Mouse (Mus musculus) ovary, postnatal 36 days (tissue): ENCODE results near the gene Bmper.

ENCODE experiments used
- DNase-seq: peaks from one replicate; pipeline ENCODE4 v3.0.0; 2022; ENCODE audit warnings: low spot score, mixed read lengths

Bmper gene

DNA sequence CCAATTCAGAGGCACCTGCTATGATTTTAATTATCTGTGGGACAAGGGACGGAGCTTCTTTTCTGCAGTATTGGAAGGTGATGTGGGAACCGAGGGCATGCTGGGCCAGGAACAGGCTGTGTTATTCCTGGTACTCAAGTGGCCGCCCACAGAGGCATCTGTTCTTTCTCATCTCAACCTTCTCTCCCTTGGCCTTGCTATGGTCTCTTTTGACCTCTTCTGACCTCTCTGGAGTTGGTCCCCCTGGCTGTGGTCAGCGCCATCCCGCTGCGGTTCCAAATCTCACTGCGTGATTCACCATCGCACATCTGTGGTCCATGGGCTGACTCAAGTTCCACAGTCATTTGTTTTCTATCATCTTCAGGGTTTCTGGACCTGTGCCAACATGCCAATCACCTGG, 77.5 kb downstream of the Bmper start:
- no peak for DNase-seq

DNA sequence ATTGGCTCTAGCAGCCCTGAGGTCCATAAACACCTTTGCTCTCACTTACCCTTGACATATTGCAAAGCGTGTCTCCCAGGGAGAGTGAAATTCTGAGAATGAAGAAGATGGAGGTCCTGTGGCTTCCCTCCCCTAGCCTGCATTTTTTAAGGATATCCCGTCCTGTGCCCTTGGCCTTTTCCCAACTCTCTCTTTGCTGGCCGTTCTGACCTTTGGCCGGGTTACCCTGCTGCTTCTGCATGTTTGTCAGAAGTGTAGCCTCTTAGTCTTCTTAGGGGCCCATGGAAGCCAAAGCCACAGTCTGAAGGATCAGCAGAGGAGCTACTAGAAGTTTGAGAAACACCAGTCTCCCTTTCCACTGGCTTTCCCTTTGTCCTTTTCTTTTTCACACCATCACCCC, 82.8 kb downstream of the Bmper start:
- no peak for DNase-seq

DNA sequence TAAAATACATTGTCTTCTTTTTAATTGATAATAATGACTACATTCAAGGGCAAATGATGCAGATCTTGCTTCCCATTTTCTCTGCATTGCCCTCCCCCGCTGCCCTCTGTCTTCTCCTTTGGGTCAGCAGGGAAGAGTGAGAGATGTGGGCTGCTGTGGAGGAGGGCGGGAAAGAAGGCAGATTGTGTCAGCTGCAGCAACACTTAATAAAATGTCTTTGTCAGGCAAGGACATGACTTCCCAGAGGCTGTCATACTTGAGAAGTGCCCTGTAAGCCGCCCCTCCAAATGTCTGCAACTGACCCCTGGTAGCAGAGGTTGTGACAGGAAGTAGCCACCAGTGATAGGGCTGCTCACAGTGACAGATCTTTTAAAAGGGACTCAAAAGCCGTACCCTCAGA, 83.3 kb downstream of the Bmper start:
- DNase-seq: no peak

DNA sequence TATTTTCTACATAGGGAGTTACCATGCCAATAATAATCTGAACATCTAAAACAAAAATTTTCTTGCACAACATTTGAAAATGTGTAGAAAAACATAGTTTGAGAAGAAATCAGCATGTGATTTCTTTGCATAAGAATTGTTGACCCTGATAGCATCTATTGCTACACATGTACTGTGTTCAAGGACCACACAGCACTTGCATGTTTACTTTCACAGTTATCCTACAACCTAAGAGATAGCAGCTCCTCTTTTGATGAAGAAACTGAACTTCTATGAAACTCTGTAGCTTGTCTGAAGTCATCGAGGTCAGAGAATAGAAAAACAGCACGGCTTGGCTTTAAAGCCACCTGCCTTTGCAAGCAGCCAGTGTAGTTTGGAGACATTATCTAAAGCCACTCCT, 85.0 kb downstream of the Bmper start:
- DNase-seq: no peak

DNA sequence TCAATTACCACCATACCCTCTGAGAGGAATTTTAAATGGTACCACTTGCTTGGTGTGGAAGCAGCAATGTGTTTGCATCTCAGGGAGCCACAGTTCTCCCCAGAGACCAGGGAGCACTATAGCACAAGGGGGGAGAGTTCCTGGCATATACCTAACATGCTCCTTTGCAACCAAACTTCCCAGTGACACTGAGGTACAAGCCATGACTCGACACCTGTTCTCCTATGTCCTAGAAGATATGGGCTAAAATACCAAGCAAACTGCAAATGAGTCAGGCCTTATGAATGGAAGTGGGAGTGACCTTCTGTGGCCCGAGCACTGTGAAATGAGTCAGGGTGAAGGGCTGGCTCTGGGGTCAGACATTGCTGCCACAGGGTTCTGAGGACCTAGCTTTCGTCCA, 88.1 kb downstream of the Bmper start:
- DNase-seq: no peak

DNA sequence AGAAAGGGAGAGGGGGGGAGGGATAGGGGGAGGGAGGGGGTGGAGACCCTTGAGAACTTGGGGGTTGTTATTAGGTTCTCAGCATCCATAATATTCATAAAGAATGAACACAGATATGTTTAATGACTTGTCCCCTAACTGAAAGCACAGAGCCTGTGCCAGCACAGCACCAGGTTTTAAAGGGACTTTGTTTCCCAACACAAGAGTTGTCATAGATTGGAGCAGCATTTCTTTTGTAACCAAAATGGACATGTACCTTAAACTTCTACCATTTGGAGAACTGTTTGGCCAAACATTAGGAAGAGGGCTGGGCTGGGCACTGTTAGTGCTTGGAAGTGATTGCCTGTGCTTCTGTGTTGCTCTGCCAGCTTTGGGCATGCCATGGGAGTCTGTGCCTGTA, 89.1 kb downstream of the Bmper start:
- no peak for DNase-seq

DNA sequence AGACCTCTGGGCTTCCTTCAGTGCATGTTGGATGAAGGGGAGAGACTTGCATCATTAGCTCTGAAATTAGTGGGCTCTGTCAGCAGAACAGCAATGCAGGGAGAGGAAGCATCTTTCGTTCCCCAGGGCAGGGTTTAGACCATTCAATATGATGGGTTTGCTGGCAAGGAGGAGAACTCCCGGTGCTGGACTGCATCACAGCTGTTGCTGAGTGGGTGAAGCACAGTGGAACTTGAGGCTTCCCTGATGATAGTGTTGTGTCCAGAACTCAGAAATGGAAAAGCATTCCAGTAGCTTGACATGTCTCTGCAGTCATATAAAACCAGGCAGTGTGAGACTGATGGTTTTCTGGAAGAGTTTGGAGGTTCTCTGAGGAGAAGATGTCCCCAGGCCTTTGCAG, 90.0 kb downstream of the Bmper start:
- DNase-seq: no peak

DNA sequence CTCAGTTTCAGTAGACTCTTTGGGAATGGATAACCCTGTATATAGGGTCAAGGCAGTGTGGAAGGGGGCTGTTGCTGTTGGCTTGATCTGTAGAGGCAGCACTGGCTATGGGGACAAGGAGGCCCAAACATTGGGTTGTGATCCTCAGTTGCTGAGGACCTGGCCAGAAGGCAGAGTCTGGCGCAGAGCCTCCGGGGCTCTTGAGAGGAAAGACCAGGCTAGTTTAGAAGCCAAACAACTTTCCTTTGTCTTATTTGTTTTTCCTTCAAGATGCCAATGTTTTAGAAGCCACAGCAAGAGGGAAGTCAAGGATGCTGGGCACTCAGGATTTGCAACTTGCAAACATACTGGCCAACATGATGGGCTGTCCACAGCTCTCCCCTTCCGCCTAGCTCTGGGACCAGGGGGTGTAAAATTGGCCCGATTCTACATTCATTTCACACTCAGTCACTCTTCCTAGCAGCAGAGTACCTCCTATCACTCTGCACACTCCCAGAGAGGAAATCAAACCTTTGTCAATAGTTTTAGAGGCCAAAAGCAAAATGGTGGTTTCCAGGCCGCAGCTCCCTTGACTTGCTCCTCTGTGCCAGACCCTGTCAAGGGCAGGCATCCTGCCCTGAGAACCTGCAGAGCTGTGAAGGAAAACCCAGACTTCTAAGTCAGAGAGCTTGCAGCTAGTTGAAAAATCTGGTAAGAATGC, 92.9 kb downstream of the Bmper start:
- DNase-seq: no peak

DNA sequence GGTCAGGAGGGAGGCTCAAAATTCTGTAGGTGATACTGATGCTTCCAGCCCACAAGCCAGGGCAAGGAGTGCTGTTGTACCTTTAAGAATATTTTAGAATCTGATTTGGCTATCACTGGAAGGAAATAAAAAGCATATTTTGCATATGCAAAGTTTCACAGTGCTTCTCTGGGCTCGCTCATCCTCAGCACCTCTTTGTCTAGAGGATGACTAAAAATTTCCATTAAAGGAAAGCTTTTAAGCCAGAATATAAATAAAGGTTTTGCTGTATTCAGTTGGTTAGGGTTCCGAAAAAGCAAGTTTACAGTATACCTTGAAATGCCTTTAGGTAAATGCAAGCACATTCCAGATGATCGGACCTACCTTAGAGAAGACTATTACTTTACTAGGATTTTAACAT, 105.0 kb downstream of the Bmper start:
- no peak for DNase-seq

DNA sequence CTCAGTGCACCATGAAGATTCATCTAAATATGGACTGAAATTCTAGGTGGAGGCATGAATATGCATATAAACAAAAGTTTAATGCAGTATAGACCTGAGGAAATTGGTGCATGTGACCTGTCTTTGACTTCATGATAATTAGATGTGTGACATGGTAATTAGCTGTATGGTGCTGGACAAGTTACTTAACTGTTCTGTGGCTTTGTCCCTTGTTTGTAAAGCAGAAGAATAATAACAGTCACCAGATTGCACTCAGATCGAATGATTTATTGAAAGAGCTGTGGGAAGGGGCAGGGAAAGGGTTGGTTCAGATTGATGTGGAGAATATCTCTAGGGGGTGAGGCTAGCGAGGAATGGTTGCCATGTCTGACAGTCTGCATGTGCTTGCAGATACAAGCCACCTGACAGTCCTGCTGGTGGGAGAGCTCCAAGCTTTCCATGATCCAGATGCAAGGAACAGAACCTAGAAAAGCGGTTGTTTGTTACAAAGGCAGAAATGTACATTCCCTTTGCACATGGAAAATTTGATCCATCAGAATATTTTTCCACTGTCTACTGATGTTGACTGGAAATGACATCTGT, 110.3 kb downstream of the Bmper start:
- no peak for DNase-seq

DNA sequence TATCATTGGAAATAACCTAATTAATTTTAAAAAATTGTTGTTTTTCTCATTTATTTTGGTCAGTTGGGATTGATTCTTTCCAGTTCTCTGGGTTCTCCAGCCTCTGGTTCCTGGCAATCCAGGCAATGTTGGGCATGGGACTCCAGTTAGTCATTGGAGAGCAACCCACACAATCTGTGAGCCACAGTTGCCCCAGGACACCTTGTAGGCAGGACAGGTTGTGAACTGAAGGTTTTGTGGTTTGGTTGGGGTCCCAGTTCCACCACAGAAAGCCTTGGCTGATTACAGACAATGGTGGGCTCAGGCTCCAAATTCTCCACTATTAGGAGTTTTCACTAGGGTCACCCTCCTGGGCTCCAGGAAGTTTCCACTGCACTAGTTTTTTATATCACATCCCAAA, 117.7 kb downstream of the Bmper start:
- DNase-seq: no peak

DNA sequence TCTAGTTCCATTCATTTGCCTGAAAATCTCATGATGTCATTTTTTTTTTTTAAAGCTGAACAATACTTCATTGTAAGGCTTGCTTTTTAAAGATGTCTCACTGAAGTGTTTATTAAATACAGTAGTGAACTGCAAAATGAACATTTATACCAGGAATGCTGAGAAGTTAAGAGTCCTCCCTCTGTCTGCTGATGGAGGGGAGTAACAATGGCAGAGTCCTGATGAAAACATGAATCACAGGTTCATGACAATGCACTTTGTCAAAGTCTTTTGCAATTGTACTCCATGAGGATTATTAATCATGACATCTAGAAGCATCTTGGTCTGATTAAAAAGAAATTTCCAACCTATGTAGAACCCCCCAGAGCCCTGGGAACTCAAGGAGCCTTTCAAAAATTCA, 118.4 kb downstream of the Bmper start:
- no peak for DNase-seq

DNA sequence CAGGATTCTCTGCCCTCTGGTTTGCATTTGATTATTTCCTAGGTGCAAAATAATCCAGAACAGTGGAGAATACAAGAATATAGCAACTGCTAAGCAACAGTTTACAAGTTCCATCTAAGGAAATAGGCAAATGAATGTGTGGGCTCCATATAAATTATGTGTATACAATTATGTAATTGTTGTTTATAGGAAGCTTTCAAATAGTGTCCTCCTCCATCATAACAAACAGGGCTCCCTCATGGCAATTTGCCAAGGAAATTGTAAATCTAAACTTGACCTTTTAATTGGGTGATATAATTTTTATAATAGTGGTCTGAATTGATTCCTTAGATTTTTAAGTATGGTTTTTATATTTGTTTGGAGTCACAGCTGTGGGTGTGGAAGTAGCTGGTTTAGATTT, 121.5 kb downstream of the Bmper start:
- DNase-seq: no peak

DNA sequence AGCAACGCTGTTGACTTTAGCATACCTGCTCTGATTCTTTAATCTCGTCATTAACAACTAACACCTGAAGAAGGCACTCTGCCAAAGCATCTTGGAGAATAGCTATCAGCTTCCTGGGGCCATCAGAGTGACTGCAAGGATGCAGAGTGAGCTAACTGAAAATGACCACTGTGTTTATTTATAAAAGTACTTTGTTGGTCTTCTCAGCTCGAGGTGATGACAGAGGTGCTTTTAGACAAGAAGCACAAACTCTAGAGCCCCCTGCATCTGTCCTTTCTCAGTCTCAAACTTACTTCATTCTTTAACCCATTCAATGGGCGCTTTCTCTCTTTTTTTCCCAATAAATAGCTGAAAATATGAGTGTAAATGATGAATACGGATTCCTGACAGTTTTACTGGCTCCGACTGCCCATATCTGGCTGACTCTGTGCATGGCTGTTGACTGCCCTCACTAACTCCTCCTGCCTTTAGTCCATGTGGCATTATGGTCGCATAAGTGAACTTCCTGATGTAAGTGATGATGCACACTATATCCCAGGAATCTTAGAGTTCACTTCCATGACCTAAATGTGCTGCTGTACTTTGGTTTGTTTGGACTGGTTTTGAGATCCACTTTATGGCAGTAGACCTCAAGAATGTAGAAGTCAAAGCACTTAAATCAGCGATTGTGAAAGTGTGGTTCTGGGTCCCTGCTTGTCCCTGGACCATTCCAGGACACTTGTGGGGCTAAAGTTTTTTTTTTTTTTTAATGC, 122.4 kb downstream of the Bmper start:
- DNase-seq: no peak

DNA sequence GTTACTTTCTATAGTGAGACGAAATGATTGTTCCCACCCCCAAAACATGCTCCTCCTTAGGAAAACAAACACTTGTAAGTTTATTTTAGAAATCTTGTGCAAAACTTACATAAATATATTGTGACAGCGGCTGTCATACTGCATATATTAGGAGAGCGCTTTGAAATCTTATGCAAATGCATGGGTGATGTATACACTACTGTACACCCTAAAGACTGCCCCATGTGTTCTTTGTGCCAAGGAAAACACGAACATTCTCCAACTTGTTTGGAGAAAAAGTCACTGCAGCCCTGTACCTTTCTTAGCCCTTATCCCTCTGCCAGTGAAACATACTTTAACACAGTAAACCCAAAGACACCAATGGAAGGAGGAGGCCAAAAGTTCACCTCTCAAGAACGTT, 126.7 kb downstream of the Bmper start:
- DNase-seq: no peak

DNA sequence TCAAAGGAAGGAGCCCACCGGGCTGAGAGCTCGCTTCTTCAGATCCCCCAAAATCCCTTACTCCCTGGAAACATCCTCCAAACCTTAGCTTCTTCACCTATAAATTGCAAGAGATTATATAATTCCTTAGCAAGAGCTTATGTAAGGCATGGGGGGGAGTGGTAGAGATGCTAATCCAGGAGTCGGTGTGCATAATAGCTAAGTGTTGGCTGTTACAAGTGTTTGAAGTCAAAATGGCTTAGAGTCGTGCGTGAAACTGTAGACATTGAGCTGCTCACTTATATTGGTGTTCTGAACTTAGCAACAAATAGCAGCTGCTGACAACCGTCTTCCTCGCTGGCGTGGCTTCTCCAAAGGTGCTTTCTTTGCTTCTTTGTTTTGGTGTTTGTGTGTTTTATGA, 128.5 kb downstream of the Bmper start:
- DNase-seq: no peak

DNA sequence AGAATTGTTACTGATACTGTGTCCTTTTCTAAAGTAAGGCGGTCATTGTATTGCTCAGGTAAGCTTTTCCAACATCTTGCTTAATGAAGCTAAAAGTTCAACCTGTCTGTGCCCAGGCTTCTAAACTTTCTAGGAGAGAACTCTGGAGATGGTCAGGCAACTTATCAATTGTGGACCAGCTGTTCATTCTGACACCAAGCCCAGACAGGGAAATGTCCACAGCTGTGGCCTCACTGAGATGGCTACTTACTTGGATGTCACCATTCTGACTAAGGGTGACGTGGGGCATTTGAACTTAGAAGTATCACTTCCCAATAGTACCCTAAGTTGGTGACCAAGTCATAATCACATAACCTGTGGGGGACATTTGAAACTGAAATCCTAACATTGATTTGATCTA, 129.5 kb downstream of the Bmper start:
- DNase-seq: no peak

DNA sequence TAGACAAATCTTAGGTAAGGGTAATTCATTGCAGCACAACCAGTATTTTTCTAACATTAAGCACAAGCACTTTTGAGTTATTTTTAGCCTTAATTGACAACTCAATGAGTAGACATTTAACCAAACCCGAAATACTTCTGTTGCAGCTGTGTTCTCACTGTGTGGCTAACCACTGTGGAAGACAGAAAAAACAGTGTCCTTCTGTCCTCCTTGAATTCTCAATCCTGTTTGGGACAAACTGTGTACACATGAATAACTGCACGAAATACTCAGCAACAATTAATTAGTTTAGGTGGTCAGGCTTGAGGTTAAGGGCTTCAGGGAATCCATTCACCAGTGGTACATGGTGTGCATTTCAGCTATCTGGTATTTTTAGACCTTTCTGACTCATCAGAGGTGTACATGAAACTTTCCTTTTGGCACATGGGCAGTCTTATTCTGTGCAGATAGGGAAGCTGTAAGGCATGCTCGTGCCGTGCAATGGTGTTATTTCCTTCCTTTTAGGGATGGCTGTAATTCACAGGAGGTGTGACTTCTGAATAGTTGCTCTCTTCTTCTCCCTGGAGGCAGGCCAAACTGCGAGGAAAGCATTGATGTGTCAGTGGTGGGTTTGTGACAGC, 131.4 kb downstream of the Bmper start:
- DNase-seq: no peak

DNA sequence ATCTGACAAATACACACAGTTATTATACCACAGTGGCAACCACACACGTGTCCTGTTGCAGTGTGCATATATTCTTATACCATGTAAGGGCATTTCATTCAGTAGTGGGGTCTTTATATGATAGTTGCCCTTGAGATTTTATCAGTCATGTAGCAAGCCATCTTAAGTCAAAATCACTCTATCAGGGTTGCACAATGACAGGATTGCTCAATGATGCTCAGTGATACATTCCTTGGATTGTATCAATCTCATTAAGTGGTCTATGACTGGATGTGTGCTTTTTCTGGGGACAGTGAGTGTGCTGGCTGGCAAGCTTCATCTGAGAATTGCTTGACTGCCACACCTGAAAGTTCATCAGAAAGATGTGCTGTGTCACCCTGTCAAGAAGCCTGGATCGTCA, 135.2 kb downstream of the Bmper start:
- no peak for DNase-seq

DNA sequence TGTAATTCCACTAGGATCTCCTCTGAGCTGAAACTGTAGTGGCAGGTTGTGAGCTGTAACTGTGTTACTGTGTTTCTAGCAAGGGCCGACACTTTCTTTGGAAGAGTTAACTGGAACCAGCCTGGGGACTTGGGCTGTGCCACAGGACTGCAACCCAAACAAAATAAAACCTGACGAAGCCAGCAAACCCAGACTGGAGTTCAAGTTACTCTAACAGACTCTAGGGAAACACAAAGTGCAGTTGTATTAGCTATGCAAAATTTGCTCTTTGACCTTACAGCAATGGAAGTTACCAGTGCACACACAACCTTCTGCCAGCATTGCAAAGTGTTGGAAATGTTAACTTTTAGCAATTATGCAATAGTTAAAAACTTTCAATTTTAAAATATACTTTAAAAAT, 140.3 kb downstream of the Bmper start:
- no peak for DNase-seq

DNA sequence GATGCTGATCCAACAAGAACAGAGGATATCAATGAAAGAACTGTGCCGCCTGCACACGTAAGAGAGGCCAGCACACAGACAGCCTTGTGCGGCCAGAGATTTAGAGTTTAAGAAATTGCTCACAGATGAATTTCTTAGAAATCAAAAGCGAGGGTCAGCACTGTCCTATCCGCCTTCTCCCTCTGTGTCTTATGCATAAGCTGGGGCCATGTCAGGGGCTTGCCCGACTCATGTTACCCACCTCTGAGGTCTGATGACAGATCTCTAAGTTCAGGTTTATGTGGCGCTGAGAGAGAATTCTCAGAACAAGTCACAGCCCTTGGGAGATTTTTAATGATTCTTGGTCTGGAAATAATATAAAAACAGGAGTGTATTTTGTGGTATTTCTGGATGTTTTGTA, 140.7 kb downstream of the Bmper start:
- no peak for DNase-seq

DNA sequence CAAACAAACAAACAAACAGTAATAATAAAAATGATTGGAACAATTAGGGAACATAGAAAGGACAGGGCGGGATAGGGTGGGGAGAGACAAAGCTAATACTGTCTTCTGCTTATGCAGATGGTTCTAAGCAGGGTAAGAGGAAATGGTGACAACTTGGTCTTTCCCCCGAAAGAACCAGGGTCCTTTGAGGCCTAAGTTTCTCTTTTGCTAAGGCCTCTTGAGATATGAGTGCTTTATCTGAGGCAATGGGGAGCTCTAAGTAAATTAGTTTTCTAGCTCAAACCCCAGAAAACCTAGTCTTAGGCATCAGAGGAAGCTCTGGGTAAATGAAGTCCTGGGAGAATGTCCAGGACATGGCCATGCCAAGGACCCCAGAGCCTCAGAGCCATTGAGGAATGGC, 141.2 kb downstream of the Bmper start:
- DNase-seq: no peak

DNA sequence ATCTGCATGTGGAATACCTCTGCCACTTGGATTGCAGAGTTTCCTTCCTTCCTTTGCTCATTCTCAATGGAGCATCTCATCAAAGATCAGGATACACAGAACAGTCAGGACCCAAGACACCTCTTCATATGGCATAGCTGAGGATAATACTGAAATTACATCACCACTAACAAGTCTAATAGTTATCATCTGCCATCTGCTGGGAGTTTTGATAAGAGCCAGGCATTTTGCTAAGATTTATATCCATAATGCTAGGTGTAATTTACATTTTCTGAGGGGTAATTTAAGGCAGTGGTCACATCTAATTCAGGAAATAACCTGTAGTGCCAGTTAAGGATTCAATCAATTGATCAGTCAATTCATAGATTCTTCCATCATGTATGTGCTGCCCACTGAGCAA, 145.2 kb downstream of the Bmper start:
- DNase-seq: no peak
